Mouse (Mus musculus) testis, adult 2 months (tissue): Measurements from ENCODE around the gene Piwil4. TPM values are rescaled to one million over a fixed set of nuclear protein-coding genes. Genes with fewer than 3 reads are reported as not detected.
A peak's percentile ranks its signal among the peaks of the same experiment; 100 is the strongest.

Source experiments
- H3K27ac ChIP-seq: fragments of 200-500 bp; 2 replicates; pipeline ENCODE4 v1.5.1; 2012; ENCODE audit warnings: low read depth, low read length; ENCODE audit not compliant: control insufficient read depth, insufficient read depth
- H3K27me3 ChIP-seq: fragments of 200-500 bp; 2 replicates; pipeline ENCODE4 v1.6.1; 2012; ENCODE audit warnings: mild to moderate bottlenecking, low read length, moderate library complexity; ENCODE audit not compliant: control insufficient read depth, insufficient read depth
- H3K36me3 ChIP-seq: fragments of 200-500 bp; 2 replicates; pipeline ENCODE4 v1.6.1; 2012; ENCODE audit warnings: mild to moderate bottlenecking, low read length; ENCODE audit not compliant: control insufficient read depth, insufficient read depth
- H3K4me1 ChIP-seq: fragments of 200-500 bp; 2 replicates; pipeline ENCODE4 v1.6.1; 2012; ENCODE audit warnings: low read length; ENCODE audit not compliant: control insufficient read depth, insufficient read depth
- H3K4me3 ChIP-seq: fragments of 200-500 bp; 2 replicates; pipeline ENCODE4 v1.5.1; 2012; ENCODE audit warnings: low read depth, mild to moderate bottlenecking, low read length, moderate library complexity, mixed read lengths; ENCODE audit not compliant: control insufficient read depth
- CTCF ChIP-seq: fragments of 200-500 bp; IDR thresholded peaks from 2 replicates; pipeline ENCODE4 v1.5.1; 2012; ENCODE audit warnings: low read depth, mild to moderate bottlenecking, inconsistent platforms, low read length, moderate library complexity; ENCODE audit not compliant: control insufficient read depth, insufficient read depth, insufficient replicate concordance
- POLR2A ChIP-seq: fragments of 200-500 bp; IDR thresholded peaks from 2 replicates; pipeline ENCODE4 v1.6.1; 2012; ENCODE audit warnings: low read depth, mild to moderate bottlenecking, inconsistent platforms, low read length, moderate library complexity; ENCODE audit not compliant: control insufficient read depth
- polyA plus RNA-seq: library from polyadenylated mRNA; depleted of rRNA; stranded (reverse); fragments of >200 nt; gene quantifications from 2 replicates; pipeline ENCODE4 v1.2.3, GENCODE M21; 2012

Gene Piwil4
- polyA plus RNA-seq, 1 experiment: 0.56 TPM

DNA sequence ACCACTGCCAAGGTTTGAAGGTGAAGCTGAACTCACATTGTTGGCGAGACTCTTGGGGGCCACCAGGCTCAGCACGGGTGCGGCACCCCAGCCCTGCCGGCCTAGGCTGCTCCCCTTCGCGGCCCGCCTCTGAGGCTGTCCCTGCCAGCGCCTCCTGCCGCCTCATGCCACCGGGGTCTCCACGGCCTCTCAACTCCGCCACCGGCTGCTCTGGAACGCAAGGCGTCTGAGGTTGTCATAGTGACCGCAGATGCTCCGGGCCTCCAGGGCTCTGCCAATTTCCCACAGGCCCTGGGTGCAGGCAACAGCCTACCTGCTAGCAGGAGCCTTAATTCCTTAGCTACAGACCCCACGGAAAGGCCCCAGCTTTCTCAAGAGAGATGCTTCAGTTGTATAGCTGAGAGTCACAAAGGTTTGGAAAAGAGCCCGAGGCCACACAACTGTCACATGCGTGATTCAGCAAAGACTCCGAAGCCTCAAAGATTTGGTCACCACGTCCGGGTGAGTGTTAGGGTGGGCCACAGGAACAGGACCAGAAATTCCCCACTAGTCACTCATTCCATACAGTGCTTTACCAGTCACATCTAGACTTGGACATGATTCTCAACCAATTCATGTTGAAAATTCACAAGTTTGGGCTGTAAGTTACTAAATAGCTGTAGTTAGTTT is 30.4 kb upstream of the Piwil4 start, which contains the start of gene 1700012B09Rik:
Gene 1700012B09Rik, minus strand, starts transcription at position 228 of the 669 bp plus-strand sequence.
- Histone ChIP-seq H3K4me3 (peak within 1 kb of the TSS; percentile 82), H3K27me3 (no peaks in the 10 kb centered on the region), H3K4me1 (no peaks in the 10 kb centered on the region; the same call in none of the 2 replicates), H3K36me3 (no peaks in the 10 kb centered on the region), H3K27ac (peak within 1 kb of the TSS; percentile 8; the same call in 1 of the 2 replicates)
- TF ChIP-seq CTCF (no peak), POLR2A (peak; percentile 60)

DNA sequence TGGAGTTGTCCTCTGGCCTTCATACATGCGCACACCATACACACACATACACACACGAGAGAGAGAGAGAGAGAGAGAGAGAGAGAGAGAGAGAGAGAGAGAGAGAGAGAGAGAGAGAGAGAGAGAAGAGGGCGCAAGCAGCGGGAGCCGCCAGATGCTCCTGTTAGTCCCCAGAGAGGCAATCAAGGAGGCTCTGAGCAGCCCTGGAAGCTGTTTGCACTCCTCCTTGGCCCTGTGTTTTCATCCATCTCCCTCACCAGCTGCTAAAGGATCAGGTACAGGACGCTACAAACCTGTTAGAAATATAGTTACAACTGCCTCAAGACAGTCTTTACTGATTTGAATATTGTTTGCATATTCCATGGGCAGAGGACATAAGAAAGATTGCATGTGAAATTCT is 29.3 kb upstream of the Piwil4 start:
- Histone ChIP-seq H3K27me3 (no peaks in the 10 kb centered on the region), H3K27ac (no peak overlapping the region), H3K4me1 (no peaks in the 10 kb centered on the region; the same call in none of the 2 replicates), H3K4me3 (peak overlapping the region; percentile 82), H3K36me3 (no peaks in the 10 kb centered on the region)
- no peak for TF ChIP-seq CTCF
- TF ChIP-seq POLR2A: no peak

DNA sequence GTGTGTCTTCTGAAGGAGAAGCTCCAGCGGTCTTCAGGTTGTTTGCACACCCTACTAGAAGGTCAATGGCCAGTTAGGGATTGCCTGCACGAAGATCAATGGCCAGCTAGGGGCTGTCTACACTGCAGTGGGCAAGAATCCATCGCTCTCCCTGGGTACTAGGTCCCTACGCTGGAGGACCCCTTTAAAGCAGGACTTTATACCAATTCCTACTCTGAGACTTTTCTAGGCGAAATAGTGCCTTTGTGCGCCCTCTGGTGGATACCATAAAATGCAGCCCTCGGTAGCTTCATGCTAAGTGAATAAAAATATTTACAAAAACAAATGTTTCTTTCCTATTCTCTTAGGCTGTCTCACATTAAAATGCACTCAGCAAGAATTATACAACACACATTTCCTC is 24.2 kb upstream of the Piwil4 start:
- TF ChIP-seq CTCF: no peak
- no peak for TF ChIP-seq POLR2A
- no peaks in the 10 kb centered on the region for H3K4me1 ChIP-seq
- H3K4me3 ChIP-seq: no peak overlapping the region
- H3K27ac ChIP-seq: no peak overlapping the region
- H3K27me3 ChIP-seq: no peaks in the 10 kb centered on the region
- no peaks in the 10 kb centered on the region for H3K36me3 ChIP-seq

DNA sequence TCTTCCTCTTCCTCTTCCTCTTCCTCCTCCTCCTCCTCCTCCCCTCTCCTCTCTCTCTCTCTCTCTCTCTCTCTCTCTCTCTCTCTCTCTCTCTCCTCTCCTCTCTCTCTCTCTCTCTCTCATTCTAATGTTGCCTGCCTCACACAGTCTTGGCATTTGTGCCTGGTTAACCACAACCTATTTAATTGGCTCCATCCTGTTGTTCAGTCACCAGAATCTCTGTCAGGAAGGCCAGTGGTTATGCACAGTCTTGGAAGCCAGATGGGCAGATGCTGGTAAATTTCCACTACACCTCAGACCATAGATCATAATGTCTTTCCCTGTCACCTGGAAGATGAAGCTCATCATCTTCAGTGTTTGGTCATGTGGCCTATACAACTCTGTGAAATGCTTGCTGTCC is 18.7 kb upstream of the Piwil4 start:
- no peak overlapping the region for H3K27ac ChIP-seq
- no peaks in the 10 kb centered on the region for H3K4me1 ChIP-seq
- H3K36me3 ChIP-seq: no peaks in the 10 kb centered on the region
- no peak overlapping the region for H3K4me3 ChIP-seq
- no peaks in the 10 kb centered on the region for H3K27me3 ChIP-seq
- TF ChIP-seq POLR2A: no peak
- no peak for TF ChIP-seq CTCF

DNA sequence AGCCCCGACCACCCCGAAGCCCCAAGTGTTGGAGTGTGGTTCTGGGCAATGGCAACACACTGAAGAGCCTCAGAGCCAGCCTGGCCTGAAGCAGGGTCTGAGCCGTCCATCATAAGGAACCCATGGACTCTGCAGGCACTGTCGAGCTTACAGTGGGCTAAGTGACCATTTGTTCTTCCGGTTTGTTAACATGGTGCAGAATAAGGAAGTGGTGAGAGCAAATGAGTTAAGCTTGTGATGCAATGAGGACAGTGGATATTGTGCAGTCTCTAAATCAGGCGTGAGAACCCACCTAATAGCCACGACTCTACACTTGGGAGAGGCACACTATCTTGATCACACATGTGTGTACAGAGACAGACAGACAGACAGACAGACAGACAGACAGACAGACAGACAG is 18.1 kb upstream of the Piwil4 start:
- Histone ChIP-seq H3K27ac (no peak overlapping the region), H3K27me3 (no peaks in the 10 kb centered on the region)
- TF ChIP-seq CTCF (no peak), POLR2A (no peak)

DNA sequence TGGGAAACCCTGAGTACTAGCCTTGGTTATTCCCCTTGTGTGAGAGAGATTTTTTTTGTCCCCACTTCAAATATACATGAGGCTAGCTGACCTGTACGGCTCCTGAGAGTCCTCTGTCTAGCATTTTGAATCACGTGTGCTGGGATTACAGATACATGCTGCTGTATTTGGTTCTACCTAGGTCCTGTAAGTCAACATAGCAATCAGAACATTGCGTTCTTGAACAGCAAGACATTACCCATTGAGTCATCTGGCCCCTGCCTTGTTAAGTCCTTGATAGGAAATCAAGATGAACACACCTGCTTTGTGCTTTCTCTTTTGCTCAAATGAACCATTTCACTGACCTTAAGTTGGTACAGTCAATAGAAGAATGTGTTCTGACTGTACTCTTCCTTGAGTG is 13.9 kb upstream of the Piwil4 start:
- no peaks in the 10 kb centered on the region for H3K27me3 ChIP-seq
- TF ChIP-seq POLR2A (no peak), CTCF (no peak)

More for the DNA sequence above, 18.1 kb upstream of the Piwil4 start:
- H3K4me1 ChIP-seq: no peaks in the 10 kb centered on the region
- no peaks in the 10 kb centered on the region for H3K36me3 ChIP-seq
- no peak overlapping the region for H3K4me3 ChIP-seq

DNA sequence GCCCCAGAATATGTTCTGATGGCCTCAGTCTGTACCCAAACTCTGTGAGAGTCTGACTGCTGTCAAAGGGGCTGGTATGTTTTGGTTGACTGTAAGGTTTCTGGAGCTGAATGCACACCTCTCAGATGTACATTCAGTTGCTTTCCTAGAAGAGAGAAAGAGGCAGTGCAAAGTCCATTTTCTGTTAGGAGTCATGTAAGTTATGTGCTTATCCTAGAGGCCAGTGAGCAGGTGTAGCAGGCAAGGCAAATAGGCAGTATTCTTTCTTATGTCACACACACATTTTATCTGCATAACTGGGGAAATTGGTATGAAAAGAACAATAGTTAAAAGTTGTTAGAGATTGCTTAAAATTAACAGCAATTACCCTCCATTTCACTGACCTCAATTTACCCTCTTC is 13.4 kb upstream of the Piwil4 start:
- H3K4me3 ChIP-seq: no peak overlapping the region
- peaks cover 16% of the 10 kb centered on the region for H3K4me1 ChIP-seq
- no peaks in the 10 kb centered on the region for H3K27me3 ChIP-seq
- H3K27ac ChIP-seq: no peak overlapping the region
- TF ChIP-seq POLR2A (no peak), CTCF (no peak)
- H3K36me3 ChIP-seq: no peaks in the 10 kb centered on the region

More for the DNA sequence above, 13.9 kb upstream of the Piwil4 start:
- Histone ChIP-seq H3K27ac (no peak overlapping the region), H3K4me1 (peaks cover 16% of the 10 kb centered on the region), H3K4me3 (no peak overlapping the region), H3K36me3 (no peaks in the 10 kb centered on the region)

DNA sequence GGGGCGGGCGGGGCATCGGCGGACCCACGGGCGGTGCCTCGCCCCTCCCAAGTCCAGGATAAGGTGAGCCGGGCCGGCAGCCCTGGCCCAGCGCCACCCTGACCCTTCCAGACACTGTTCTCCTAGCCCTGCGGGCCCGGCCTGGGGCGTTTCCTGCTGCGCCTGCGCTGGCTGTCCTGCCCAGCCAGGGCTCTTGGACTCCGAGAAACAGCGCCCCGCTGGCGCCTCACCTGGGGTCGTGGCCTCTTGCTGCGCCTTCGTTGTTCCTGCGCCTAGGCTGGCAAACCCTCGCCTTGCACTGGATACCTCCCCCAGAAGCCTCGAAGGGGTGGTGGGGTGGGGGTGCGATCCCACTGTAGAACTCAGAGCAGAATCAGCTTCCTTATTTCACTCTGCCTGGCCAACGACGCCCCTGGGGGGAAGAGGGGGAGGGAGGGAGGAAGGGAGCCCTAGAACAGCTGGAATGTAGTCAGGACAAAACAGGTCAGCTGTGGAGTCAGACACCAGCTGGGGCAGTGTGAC is 11.5 kb upstream of the Piwil4 start, which contains the start of gene Fut4:
Gene Fut4, minus strand, starts transcription at position 393 of the 522 bp plus-strand sequence.
- no peak within 1 kb of the TSS for H3K27ac ChIP-seq
- TF ChIP-seq CTCF: no peak
- TF ChIP-seq POLR2A: no peak
- H3K4me1 ChIP-seq: peaks cover 16% of the 10 kb centered on the region
- H3K36me3 ChIP-seq: no peaks in the 10 kb centered on the region
- H3K4me3 ChIP-seq: peak within 1 kb of the TSS; percentile 43
- no peaks in the 10 kb centered on the region for H3K27me3 ChIP-seq
